Mouse (Mus musculus) kidney, postnatal 4 days (tissue): ENCODE data around the gene Nfia.
A peak's percentile ranks its signal among the peaks of the same experiment; 100 is the strongest.

Source experiments
- DNase-seq, 2 experiments: peaks; one replicate each; pipeline ENCODE4 v3.0.0; 2021; ENCODE audit warnings: mixed read lengths in 2 of 2

Gene Nfia

GRCm38 (mm10) chr4:97871770-97872439 is 99.4 kb downstream of the Nfia start:
- DNase-seq: peak; percentile 10 to 29

- no peak for DNase-seq
These were observed 102.4 kb downstream of the Nfia start for GRCm38 (mm10) chr4:97874916-97875315.

GRCm38 (mm10) chr4:97875901-97876300 is 103.4 kb downstream of the Nfia start:
- peak; percentile 13 to 18 for DNase-seq

- no peak for DNase-seq
These were observed 107.2 kb downstream of the Nfia start for GRCm38 (mm10) chr4:97879696-97880095.

- peak in 1 of 2 experiments; percentile 18 for DNase-seq
These were observed 107.9 kb downstream of the Nfia start for GRCm38 (mm10) chr4:97880120-97881055.

GRCm38 (mm10) chr4:97885574-97885973 is 113.0 kb downstream of the Nfia start:
- no peak for DNase-seq

- DNase-seq: no peak
These were observed 113.7 kb downstream of the Nfia start for GRCm38 (mm10) chr4:97886220-97886619.

GRCm38 (mm10) chr4:97887228-97887627 is 114.7 kb downstream of the Nfia start:
- no peak for DNase-seq

GRCm38 (mm10) chr4:97891063-97891462 is 118.5 kb downstream of the Nfia start:
- no peak for DNase-seq

GRCm38 (mm10) chr4:97891611-97892010 is 119.1 kb downstream of the Nfia start:
- no peak for DNase-seq

- peak in 1 of 2 experiments; percentile 22 for DNase-seq
These were observed 121.7 kb downstream of the Nfia start for GRCm38 (mm10) chr4:97893915-97894884.

GRCm38 (mm10) chr4:97895940-97896339 is 123.4 kb downstream of the Nfia start:
- DNase-seq: no peak

GRCm38 (mm10) chr4:97900256-97900944 is 127.9 kb downstream of the Nfia start:
- no peak for DNase-seq

- DNase-seq: no peak
These were observed 133.3 kb downstream of the Nfia start for GRCm38 (mm10) chr4:97905826-97906225.

- DNase-seq: no peak
These were observed 136.1 kb downstream of the Nfia start for GRCm38 (mm10) chr4:97908576-97909147.

GRCm38 (mm10) chr4:97910115-97910776 is 137.7 kb downstream of the Nfia start:
- DNase-seq: no peak

GRCm38 (mm10) chr4:97910777-97911580 is 138.4 kb downstream of the Nfia start:
- no peak for DNase-seq

- DNase-seq: no peak
These were observed 139.2 kb downstream of the Nfia start for GRCm38 (mm10) chr4:97911755-97912154.

- no peak for DNase-seq
These were observed 139.6 kb downstream of the Nfia start for GRCm38 (mm10) chr4:97912155-97912554.

- DNase-seq: no peak
These were observed 140.0 kb downstream of the Nfia start for GRCm38 (mm10) chr4:97912560-97912959.
